Mouse (Mus musculus): ENCODE measurements around the gene Sfxn2.

Gene Sfxn2

DNA sequence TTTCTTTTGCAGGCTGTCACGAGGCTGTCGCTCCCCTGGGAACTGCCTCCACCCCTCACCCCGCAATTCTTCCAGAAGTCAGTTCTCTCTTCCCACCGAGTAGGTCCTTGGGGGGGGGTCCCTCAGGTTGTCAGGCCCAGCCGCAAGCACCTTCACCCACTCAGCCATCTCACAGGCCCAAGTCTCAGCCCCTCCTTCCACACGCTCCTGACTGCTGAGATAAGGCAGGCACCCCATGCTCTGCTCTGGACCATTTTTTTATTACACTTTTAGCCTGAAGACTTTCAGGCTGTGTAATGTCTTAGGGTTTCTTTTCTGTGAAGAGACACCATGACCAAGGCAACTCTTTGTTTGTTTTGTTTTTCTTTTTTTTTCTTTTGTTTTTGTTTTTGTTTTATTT is 64.4 kb downstream of the Sfxn2 start:
- DNase-seq: no peak

DNA sequence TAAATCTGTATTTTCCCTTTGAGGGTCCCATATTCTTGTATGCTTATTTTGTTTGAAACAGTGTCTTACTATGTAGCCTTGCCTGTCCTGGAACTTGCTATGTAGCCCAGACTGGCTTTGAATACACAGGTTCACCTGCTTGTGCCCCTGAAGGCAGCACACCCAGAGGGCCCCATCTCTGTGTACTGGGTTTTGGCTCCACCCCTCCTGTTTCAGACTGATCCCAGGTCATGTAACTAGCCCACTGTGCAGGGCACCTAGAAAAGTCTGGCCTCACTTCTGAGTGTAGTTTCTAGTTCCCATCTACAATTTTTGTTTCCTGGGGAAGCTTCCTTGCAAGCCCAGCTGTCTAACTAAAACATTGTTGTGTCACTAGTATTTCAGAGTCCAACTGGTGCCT is 65.9 kb downstream of the Sfxn2 start:
- no peak for DNase-seq

DNA sequence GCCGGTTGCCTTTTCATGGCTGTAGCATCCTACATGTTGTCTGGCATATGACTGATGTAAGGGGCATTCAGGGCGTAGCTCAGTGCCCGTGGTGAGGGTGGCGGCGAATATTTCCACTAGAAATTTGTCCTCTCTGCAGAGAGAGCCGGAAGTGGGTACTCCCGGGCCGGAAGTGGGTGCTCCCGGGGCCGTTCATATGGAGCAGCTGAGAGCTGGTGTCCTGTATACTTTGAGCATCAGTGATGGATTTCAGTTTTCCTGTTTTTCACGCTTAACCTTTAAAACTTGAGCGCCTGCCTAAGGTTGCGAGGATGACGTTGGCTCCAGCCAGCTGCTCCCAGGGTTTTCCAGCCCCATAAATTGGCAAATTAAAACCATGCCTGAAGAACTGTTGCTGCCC is 66.3 kb downstream of the Sfxn2 start:
- no peak for DNase-seq

DNA sequence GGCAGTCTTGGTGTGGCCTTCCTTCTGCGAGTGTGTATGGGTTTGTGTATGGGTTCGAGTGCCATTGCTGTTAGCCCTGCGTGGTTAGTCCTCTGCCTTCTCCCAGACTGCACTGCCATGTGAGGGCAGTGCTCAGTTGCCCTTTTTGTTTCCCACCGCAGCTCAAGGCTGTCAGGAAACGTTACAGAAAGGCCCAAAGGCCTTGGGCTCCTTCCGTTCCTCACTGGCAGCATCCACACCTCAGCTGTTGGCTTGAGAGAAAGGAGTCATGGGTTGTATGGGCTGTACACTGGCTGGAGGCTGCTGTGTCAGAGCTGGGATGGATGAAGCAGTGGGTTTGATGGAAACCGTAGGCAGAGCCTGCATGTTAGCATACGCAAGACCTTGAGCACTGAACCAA is 67.6 kb downstream of the Sfxn2 start:
- no peak for DNase-seq

DNA sequence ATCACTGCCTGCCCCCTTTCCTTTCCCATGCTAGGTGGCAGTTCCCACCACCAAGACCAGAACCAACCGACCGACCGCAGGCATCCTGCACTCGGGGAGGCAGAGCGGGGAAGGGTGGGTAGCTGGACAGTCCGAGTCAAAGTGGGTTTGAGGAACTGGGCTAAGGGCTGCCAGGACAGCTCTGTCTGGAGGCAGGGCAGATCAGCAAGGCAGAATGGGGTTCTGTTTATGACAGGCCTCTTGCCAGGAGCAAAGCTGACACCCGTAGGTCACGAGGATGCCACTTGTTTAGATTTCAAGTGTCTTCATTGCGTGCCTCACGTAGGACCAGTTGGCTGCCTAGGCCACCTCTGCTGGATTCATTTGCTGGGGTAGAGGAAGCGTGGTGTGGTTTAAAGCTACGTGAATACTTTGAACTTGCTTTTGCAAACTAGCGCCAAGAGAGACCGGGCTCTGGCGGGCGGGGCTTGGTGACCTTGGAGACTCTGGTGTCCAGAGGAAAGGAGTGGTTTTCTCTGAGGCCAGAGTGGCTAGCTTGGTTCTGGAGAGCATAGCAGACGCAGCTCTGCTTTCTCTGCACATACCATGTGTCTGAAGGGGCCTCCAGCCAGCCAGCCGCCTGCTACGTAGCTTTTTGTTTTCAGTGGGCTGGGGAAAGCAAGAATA is 68.4 kb downstream of the Sfxn2 start:
- DNase-seq: no peak

DNA sequence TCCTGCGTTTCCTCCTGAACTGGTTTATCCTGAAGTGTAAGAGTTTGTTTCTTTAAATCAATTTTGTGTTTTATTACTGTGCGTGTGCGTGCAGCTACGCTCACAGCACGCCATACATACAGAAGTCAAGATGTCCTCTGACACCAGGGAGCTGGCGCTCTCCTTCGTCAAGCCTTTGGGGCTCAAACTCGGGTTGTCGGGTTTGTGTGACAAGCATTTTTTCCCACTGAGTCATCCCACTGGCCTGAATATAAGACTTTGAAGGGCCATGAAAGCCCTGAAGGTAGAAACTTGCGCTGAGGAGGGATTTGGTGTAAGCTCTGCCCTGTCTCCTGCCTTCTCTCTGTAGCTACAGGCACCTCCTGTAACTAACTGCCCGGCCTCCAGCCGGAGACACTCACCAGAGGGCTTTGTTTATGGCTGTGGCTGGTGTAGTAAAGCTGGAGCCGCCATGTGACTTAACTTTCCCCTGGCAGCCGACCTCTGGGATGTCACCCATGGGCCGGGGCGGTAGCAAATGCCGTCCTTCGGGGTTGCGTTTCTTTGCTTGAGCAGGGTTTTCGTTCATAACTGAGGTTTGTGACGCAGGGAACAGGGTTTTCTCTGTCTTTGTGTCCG is 69.1 kb downstream of the Sfxn2 start:
- no peak for DNase-seq

DNA sequence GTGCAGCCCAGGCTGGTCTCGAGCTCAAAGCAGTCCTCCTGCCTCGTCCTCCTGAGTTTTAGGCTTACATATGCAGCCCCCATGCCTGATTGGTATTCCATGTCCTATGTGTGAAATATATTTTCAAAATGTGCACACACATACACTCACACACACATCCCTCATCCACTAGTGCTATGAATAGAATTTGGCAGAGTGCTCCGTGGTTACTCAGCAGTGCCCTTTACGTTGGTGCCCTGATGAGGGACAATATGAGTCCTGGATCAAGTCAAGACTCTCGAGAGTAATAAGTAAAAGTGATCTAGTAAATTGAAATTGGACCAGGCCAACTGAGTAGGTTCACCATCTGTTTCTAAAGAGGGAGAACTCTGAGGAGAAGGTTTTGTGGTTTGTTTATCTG is 70.1 kb downstream of the Sfxn2 start:
- DNase-seq: no peak

DNA sequence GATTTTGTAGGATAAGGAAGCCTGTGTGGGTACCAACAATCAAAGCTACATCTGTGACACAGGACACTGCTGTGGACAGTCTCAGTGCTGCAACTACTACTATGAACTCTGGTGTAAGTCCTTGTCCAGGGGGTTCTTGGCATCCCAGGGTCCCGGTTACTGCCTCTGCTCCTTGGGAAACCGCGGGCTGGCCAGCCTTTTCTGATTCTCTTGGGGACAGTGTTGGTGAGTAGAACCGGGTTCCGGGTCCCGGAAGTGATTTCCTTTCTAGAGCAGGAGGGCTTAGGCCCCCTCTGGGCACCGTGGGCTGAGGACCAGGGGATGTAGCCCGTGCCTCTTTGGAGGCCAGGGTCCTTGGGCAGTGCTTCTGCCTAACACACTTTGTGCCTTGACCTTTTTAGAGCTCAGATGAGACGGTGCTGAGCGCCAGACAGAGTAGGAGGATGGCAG is 71.2 kb downstream of the Sfxn2 start:
- no peak for DNase-seq

DNA sequence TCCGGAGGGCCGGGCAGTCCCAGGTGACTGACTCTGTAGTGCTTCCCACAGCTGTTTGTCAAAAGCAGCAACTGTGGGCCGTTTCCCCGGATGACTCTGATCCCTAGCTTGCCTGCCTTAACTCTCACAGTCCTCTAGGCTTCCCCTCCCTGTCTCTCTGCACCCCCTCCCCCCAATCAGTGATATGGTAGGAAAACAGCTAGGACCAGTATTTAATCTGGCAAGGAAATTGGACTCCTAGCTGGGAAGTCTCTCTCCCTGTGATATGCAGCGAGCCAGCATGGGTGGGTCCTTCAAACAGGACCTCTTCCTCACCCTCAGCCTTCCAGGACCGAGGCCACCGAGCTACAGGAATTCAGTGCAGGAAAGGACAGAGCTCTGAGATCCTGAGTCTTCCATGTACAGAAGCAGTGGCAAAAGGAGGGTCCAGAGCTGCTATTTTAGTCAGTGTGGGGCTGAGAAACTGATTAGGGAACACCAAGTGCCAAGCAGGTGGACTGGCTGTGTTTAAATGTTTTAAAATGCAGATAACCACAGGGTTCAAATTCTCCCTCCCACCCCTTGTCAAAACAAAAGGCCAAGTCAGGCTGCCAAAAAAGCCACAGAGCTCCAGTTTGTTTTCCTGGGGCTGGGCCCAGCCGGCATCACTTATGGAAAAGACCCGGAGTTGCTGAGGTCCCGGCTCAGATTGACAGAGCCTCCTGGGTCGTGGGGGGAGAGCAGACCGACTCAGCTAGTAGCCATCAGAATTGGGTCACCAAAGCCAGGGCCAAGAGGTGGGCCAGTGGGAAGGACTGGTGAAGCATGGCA is 71.8 kb downstream of the Sfxn2 start:
- no peak for DNase-seq

DNA sequence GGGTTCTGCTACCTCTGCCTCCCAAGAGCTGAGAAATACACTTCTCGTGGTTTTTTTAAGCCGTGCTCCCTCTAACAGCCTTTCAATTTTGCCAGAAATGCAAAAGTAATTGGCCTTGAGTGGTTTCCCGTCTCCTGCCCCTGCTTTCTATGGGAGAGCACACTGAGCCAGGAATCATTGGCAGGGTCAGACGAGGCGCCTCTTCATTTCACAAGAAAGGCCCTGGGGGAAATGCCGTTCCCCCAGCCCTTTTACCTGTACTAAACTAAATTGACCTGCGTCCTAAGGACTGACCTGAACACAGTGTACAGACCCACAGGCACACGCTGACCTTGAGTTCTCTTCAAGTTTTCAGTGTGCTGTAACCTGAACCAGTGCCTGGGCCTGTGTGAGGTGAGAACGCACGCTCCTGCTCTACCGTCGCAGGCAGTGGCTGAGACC is 72.9 kb downstream of the Sfxn2 start:
- no peak for DNase-seq

DNA sequence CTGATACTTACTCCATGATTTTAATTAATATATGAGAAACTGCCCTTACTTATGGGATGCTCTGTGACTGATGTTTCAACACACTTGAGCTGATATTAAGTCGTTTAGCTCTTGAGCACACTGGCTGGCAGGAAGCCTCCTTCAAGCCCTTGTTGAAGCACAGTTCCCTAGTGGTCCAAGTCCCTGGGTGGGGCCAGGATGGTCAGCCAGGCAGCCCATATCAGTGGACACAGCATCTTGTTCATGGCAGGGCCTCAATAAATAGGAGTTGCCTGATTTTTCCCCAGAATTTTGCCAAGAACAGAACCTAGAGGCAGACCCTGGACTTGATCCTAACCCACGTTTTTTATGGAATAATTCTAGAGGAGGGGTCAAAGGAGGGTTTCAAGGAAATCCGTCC is 74.1 kb downstream of the Sfxn2 start:
- no peak for DNase-seq

Measured in right cerebral cortex, postnatal 14 days (tissue).